Mouse (Mus musculus) MEL (cell line): ENCODE data around the gene Riok1. TPM values are rescaled to one million over a fixed set of nuclear protein-coding genes. Genes with fewer than 3 reads are reported as not detected.

Experiments used
- DNase-seq: peaks from one replicate; pipeline ENCODE4 v3.0.0; 2011; ENCODE audit warnings: low read depth, low spot score
- H3K27ac ChIP-seq: 2 replicates; pipeline ENCODE4 v1.5.1; 2012; ENCODE audit warnings: low read depth, mild to moderate bottlenecking, control low read depth, low read length, moderate library complexity; ENCODE audit not compliant: control insufficient read depth
- H3K27me3 ChIP-seq, 2 experiments: fragments of 150-350 bp in 1 of 2; sonication (generic) in 1 of 2; 2 replicates each; pipeline ENCODE4 v1.6.1; 2012; ENCODE audit warnings: low read length in 2 of 2, mild to moderate bottlenecking in 2 of 2, improper control_type of control experiment in 1 of 2, moderate library complexity in 1 of 2; ENCODE audit not compliant: insufficient read depth in 2 of 2, control insufficient read depth in 1 of 2
- H3K36me3 ChIP-seq, 2 experiments: 2 replicates each; pipeline ENCODE4 v1.6.1; 2012 to 2014; ENCODE audit warnings: low read length in 2 of 2, improper control_type of control experiment in 1 of 2, inconsistent platforms in 1 of 2, mild to moderate bottlenecking in 1 of 2; ENCODE audit not compliant: insufficient read depth in 2 of 2, control insufficient read depth in 1 of 2
- H3K4me1 ChIP-seq, 2 experiments: fragments of 150-350 bp in 1 of 2; sonication (generic) in 1 of 2; 2 replicates each; pipeline ENCODE4 v1.6.1; 2012; ENCODE audit warnings: low read length in 2 of 2, improper control_type of control experiment in 1 of 2, mild to moderate bottlenecking in 1 of 2; ENCODE audit not compliant: insufficient read depth in 2 of 2, control insufficient read depth in 1 of 2
- H3K4me3 ChIP-seq, 2 experiments: fragments of 150-350 bp in 1 of 2; sonication (generic) in 1 of 2; 2 replicates each; pipeline ENCODE4 v1.5.1; 2012; ENCODE audit warnings: low read depth in 2 of 2, low read length in 2 of 2, mild to moderate bottlenecking in 2 of 2, moderate library complexity in 2 of 2, control low read depth in 1 of 2, improper control_type of control experiment in 1 of 2; ENCODE audit not compliant: control insufficient read depth in 1 of 2, insufficient read depth in 1 of 2
- H3K79me2 ChIP-seq: 2 replicates; pipeline ENCODE4 v1.6.1; 2012; ENCODE audit warnings: mild to moderate bottlenecking, low read length, moderate library complexity; ENCODE audit not compliant: control insufficient read depth, poor library complexity, insufficient read depth
- H3K9ac ChIP-seq: 2 replicates; pipeline ENCODE4 v1.6.1; 2012; ENCODE audit warnings: low read depth, mild to moderate bottlenecking, control low read depth, low read length, moderate library complexity; ENCODE audit not compliant: control insufficient read depth, poor library complexity, severe bottlenecking
- H3K9me3 ChIP-seq: fragments of 150-350 bp; sonication (generic); replicated peaks from 2 replicates; pipeline ENCODE4 v1.6.1; 2012; ENCODE audit warnings: mild to moderate bottlenecking, low read length, improper control_type of control experiment, moderate library complexity; ENCODE audit not compliant: insufficient read depth
- BHLHE40 ChIP-seq: IDR thresholded peaks from 2 replicates; pipeline ENCODE4 v1.6.1; 2012; ENCODE audit warnings: low read depth, mild to moderate bottlenecking, inconsistent platforms, low read length, improper control_type of control experiment, borderline replicate concordance
- CHD1 ChIP-seq: IDR thresholded peaks from 2 replicates; pipeline ENCODE4 v1.6.1; 2012; ENCODE audit warnings: low read depth, mild to moderate bottlenecking, inconsistent platforms, low read length, improper control_type of control experiment
- CHD2 ChIP-seq: IDR thresholded peaks from 2 replicates; pipeline ENCODE4 v1.6.1; 2011; ENCODE audit warnings: low read length, improper control_type of control experiment
- CTCF ChIP-seq, 3 experiments: IDR thresholded peaks in 2 of 3; conservative IDR thresholded peaks in 1 of 3; 2 replicates each; pipeline ENCODE4 v1.5.1; 2011 to 2012; ENCODE audit warnings: low read length in 3 of 3, low read depth in 2 of 3, mild to moderate bottlenecking in 2 of 3, improper control_type of control experiment in 1 of 3, inconsistent platforms in 1 of 3, mixed read lengths in 1 of 3, moderate library complexity in 1 of 3; ENCODE audit not compliant: control insufficient read depth in 1 of 3, insufficient read depth in 1 of 3, poor library complexity in 1 of 3, severe bottlenecking in 1 of 3
- ELF1 ChIP-seq: IDR thresholded peaks from 2 replicates; pipeline ENCODE4 v1.6.1; 2014; ENCODE audit warnings: low read depth, mild to moderate bottlenecking, inconsistent platforms, low read length, improper control_type of control experiment, moderate library complexity
- EP300 ChIP-seq, 2 experiments: IDR thresholded peaks; 2 replicates each; pipeline ENCODE4 v1.6.1; 2011; ENCODE audit warnings: improper control_type of control experiment in 2 of 2, low read length in 2 of 2, low read depth in 1 of 2, mild to moderate bottlenecking in 1 of 2
- HCFC1 ChIP-seq: IDR thresholded peaks from 2 replicates; pipeline ENCODE4 v1.6.1; 2012; ENCODE audit warnings: low read depth, mild to moderate bottlenecking, inconsistent platforms, low read length, improper control_type of control experiment, moderate library complexity
- JUND ChIP-seq: IDR thresholded peaks from 2 replicates; pipeline ENCODE4 v1.6.1; 2011; ENCODE audit warnings: low read depth, mild to moderate bottlenecking, improper control_type of control experiment, low read length
- KAT2A ChIP-seq: conservative IDR thresholded peaks from 2 replicates; pipeline ENCODE4 v1.6.1; 2012; ENCODE audit warnings: low read depth, low read length, improper control_type of control experiment, inconsistent platforms
- MAFK ChIP-seq: IDR thresholded peaks from 2 replicates; pipeline ENCODE4 v1.6.1; 2011; ENCODE audit warnings: low read depth, mild to moderate bottlenecking, low read length, improper control_type of control experiment, borderline replicate concordance
- MAX ChIP-seq: IDR thresholded peaks from 2 replicates; pipeline ENCODE4 v1.6.1; 2011; ENCODE audit warnings: low read length, improper control_type of control experiment
- MAZ ChIP-seq: IDR thresholded peaks from 2 replicates; pipeline ENCODE4 v1.6.1; 2012; ENCODE audit warnings: low read depth, mild to moderate bottlenecking, inconsistent platforms, low read length, improper control_type of control experiment
- MEF2A ChIP-seq: IDR thresholded peaks from 2 replicates; pipeline ENCODE4 v1.6.1; 2014; ENCODE audit warnings: low read depth, mild to moderate bottlenecking, inconsistent platforms, low read length, improper control_type of control experiment; ENCODE audit not compliant: poor library complexity, insufficient replicate concordance, severe bottlenecking; ENCODE audit errors: extremely low read depth
- MXI1 ChIP-seq: IDR thresholded peaks from 2 replicates; pipeline ENCODE4 v1.6.1; 2011; ENCODE audit warnings: mild to moderate bottlenecking, low read depth, low read length, improper control_type of control experiment
- MYB ChIP-seq: IDR thresholded peaks from 2 replicates; pipeline ENCODE4 v1.6.1; 2011; ENCODE audit warnings: mild to moderate bottlenecking, low read depth, low read length, improper control_type of control experiment
- NELFE ChIP-seq: IDR thresholded peaks from 2 replicates; pipeline ENCODE4 v1.6.1; 2011; ENCODE audit warnings: low read depth, low read length, improper control_type of control experiment
- NRF1 ChIP-seq: IDR thresholded peaks from 2 replicates; pipeline ENCODE4 v1.6.1; 2014; ENCODE audit warnings: low read depth, mild to moderate bottlenecking, inconsistent platforms, low read length, improper control_type of control experiment, moderate library complexity; ENCODE audit not compliant: poor library complexity, insufficient read depth, severe bottlenecking
- POLR2A ChIP-seq, 2 experiments: IDR thresholded peaks; 2 replicates each; pipeline ENCODE4 v1.6.1; 2011 to 2012; ENCODE audit warnings: low read length in 2 of 2, mild to moderate bottlenecking in 2 of 2, control low read depth in 1 of 2, improper control_type of control experiment in 1 of 2, low read depth in 1 of 2, moderate library complexity in 1 of 2; ENCODE audit not compliant: control insufficient read depth in 1 of 2, insufficient read depth in 1 of 2, poor library complexity in 1 of 2
- POLR2AphosphoS2 ChIP-seq: IDR thresholded peaks from 2 replicates; pipeline ENCODE4 v1.6.1; 2011; ENCODE audit warnings: low read length, improper control_type of control experiment
- RAD21 ChIP-seq: IDR thresholded peaks from 2 replicates; pipeline ENCODE4 v1.6.1; 2011; ENCODE audit warnings: mild to moderate bottlenecking, low read depth, low read length, improper control_type of control experiment
- RCOR1 ChIP-seq: IDR thresholded peaks from 2 replicates; pipeline ENCODE4 v1.6.1; 2012; ENCODE audit warnings: low read depth, mild to moderate bottlenecking, inconsistent platforms, low read length, improper control_type of control experiment
- SIN3A ChIP-seq: IDR thresholded peaks from 2 replicates; pipeline ENCODE4 v1.6.1; 2012; ENCODE audit warnings: low read length, improper control_type of control experiment, inconsistent platforms
- SMC3 ChIP-seq: IDR thresholded peaks from 2 replicates; pipeline ENCODE4 v1.6.1; 2011; ENCODE audit warnings: low read depth, low read length, improper control_type of control experiment
- TAL1 ChIP-seq: IDR thresholded peaks from 2 replicates; pipeline ENCODE4 v1.6.1; 2012; ENCODE audit warnings: mild to moderate bottlenecking, inconsistent platforms, low read length, moderate library complexity, mixed read lengths
- TBP ChIP-seq: IDR thresholded peaks from 2 replicates; pipeline ENCODE4 v1.8.0; 2011; ENCODE audit warnings: low read depth, low read length, improper control_type of control experiment
- TCF12 ChIP-seq: IDR thresholded peaks from 2 replicates; pipeline ENCODE4 v1.6.1; 2014; ENCODE audit warnings: low read depth, mild to moderate bottlenecking, inconsistent platforms, low read length, improper control_type of control experiment, moderate library complexity
- USF1 ChIP-seq: IDR thresholded peaks from 2 replicates; pipeline ENCODE4 v1.6.1; 2014; ENCODE audit warnings: low read depth, mild to moderate bottlenecking, inconsistent platforms, low read length, improper control_type of control experiment, moderate library complexity
- USF2 ChIP-seq, 2 experiments: IDR thresholded peaks; 2 replicates each; pipeline ENCODE4 v1.6.1; 2011 to 2012; ENCODE audit warnings: improper control_type of control experiment in 2 of 2, low read length in 2 of 2, borderline replicate concordance in 1 of 2, inconsistent platforms in 1 of 2, low read depth in 1 of 2, mild to moderate bottlenecking in 1 of 2; ENCODE audit not compliant: insufficient read depth in 1 of 2
- ZNF384 ChIP-seq: IDR thresholded peaks from 2 replicates; pipeline ENCODE4 v1.6.1; 2012; ENCODE audit warnings: low read depth, mild to moderate bottlenecking, inconsistent platforms, low read length, improper control_type of control experiment
- polyA plus RNA-seq, 2 experiments: library from polyadenylated mRNA; stranded (reverse) in 1 of 2; unstranded in 1 of 2; fragments of >175 nt in 1 of 2; fragments of >200 nt in 1 of 2; gene quantifications; 2 replicates each; pipeline versions ENCODE4 v1.2.1 to v1.2.4; 2012; ENCODE audit warnings: low replicate concordance in 2 of 2, low read depth in 1 of 2; ENCODE audit not compliant: insufficient read length in 2 of 2, insufficient read depth in 1 of 2, missing spikeins in 1 of 2
- total RNA-seq: library from RNA; depleted of rRNA; stranded (reverse); fragments of 300-350 nt; gene quantifications from 2 replicates; pipeline ENCODE4 v1.2.3, GENCODE M21; 2012

Gene Riok1
- total and polyA plus RNA-seq, 3 experiments, result 40.5 to 43.7 TPM; not detected in 1

GRCm38 (mm10) chr13:37993376-37993703, 43.5 kb upstream of the Riok1 start:
- no peaks in the 10 kb centered on the region for H3K9me3 ChIP-seq
- peak overlapping the region; percentile 91 to 98 for H3K4me3 ChIP-seq
- peak overlapping the region; percentile 90 for H3K9ac ChIP-seq
- peak overlapping the region; percentile 49 for H3K27ac ChIP-seq
- TF ChIP-seq MAFK (no peak), TCF12 (no peak), USF2 (IDR thresholded peaks at IDR 0.05; ENCODE audit: borderline replicate concordance in 1 of 2, insufficient read depth in 1 of 2, low read depth in 1 of 2, low read length in 2 of 2) (no peak), HCFC1 (no peak)
- H3K79me2 ChIP-seq, result peaks cover 35% of the 10 kb centered on the region
- peaks cover 2 to 5% of the 10 kb centered on the region in 2 experiments; a peak in 3 of 4 replicates for H3K4me1 ChIP-seq
- DNase-seq, result no peak
- H3K36me3 ChIP-seq, result peaks cover 19 to 25% of the 10 kb centered on the region in 2 experiments
- H3K27me3 ChIP-seq, result no peaks in the 10 kb centered on the region

GRCm38 (mm10) chr13:37993704-37994404, 42.9 kb upstream of the Riok1 start, which contains the start of gene Ssr1:
Gene Ssr1 (minus strand): TSS chr13:37994217.
- Histone ChIP-seq H3K27me3 (no peaks in the 10 kb centered on the region), H3K27ac (peak within 1 kb of the TSS; percentile 74), H3K79me2 (peaks cover 34% of the 10 kb centered on the region), H3K9ac (peak within 1 kb of the TSS; percentile 90), H3K4me3 (peak within 1 kb of the TSS; percentile 91 to 98), H3K4me1 (peaks cover 2 to 5% of the 10 kb centered on the region in 2 experiments; a peak in 3 of 4 replicates), H3K36me3 (peaks cover 19 to 21% of the 10 kb centered on the region in 2 experiments), H3K9me3 (no peaks in the 10 kb centered on the region)
- peak; percentile 96 for DNase-seq
- TF ChIP-seq EP300 (IDR thresholded peaks at IDR 0.05; ENCODE audit: low read depth in 1 of 2, low read length in 2 of 2), result peak in 1 of 2 experiments; percentile 60; a peak in 1 of 4 replicates
- TF ChIP-seq MYB, result no peak
- no peak for TF ChIP-seq JUND
- TF ChIP-seq MAZ, result peak; percentile 75; the same call in 1 of the 2 replicates
- no peak for TF ChIP-seq MEF2A
- TF ChIP-seq NRF1, result peak; percentile 72
- no peak for TF ChIP-seq CTCF (IDR thresholded peaks at IDR 0.05 in 2 of 3, conservative IDR thresholded peaks at IDR 0.05 in 1 of 3; ENCODE audit: control insufficient read depth in 1 of 3, insufficient read depth in 1 of 3, low read depth in 2 of 3, low read length in 3 of 3, poor library complexity in 1 of 3, severe bottlenecking in 1 of 3)
- peak; percentile 89 for TF ChIP-seq POLR2AphosphoS2
- 0 out of 2 replicates have a peak, but pooled peaks have one; percentile 6 for TF ChIP-seq TCF12
- TF ChIP-seq USF2 (IDR thresholded peaks at IDR 0.05; ENCODE audit: borderline replicate concordance in 1 of 2, insufficient read depth in 1 of 2, low read depth in 1 of 2, low read length in 2 of 2), result peak; percentile 33 to 82; a peak in 3 of 4 replicates
- TF ChIP-seq NELFE, result peak; percentile 94
- TF ChIP-seq RCOR1, result no peak
- TF ChIP-seq TAL1, result no peak; the same call in 1 of the 2 replicates
- no peak for TF ChIP-seq CHD1
- peak; percentile 86 for TF ChIP-seq TBP
- TF ChIP-seq RAD21, result no peak
- TF ChIP-seq HCFC1, result peak; percentile 80
- TF ChIP-seq POLR2A (IDR thresholded peaks at IDR 0.05; ENCODE audit: control insufficient read depth in 1 of 2, insufficient read depth in 1 of 2, low read depth in 1 of 2, low read length in 2 of 2, poor library complexity in 1 of 2), result peak; percentile 92 to 98; a peak in 3 of 4 replicates
- TF ChIP-seq KAT2A, result no peak; the same call in 1 of the 2 replicates
- TF ChIP-seq MAX, result peak; percentile 90
- no peak; the same call in 1 of the 2 replicates for TF ChIP-seq BHLHE40
- TF ChIP-seq MAFK, result no peak
- TF ChIP-seq ZNF384, result no peak
- TF ChIP-seq ELF1, result peak; percentile 58; the same call in 1 of the 2 replicates
- peak; percentile 77 for TF ChIP-seq SIN3A
- TF ChIP-seq SMC3, result no peak
- TF ChIP-seq USF1, result peak; percentile 100
- peak; percentile 86 for TF ChIP-seq MXI1
- peak; percentile 97 for TF ChIP-seq CHD2
